Mouse (Mus musculus) hindlimb bud, embryonic 11.5 days (tissue): ENCODE results near the gene Calcrl.

ENCODE experiments used
- DNase-seq: peaks from one replicate; pipeline ENCODE4 v3.0.0-alpha.2; 2012; ENCODE audit warnings: low read depth, low spot score; ENCODE audit errors: extremely low spot score

Calcrl gene

DNA sequence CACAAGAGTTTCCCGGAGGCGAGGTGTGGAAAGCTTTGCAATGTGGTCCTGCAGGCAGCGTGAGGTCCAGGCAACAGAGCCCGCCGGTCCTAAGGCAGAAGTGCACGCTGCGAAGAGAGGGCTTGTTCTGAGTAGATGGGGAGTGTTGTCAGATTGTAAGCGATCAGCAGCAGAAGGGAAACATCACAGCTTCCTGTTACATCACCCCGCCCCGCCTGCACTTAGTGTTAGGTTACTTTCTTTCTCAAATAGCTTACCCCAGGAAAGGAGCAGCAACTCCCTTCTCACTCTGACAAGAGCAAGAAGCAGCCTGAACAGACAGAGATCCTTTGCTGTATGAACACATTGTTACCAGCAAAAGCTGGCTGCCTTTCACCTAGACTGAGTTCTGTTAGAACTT lies at the start of gene Calcrl:
Gene Calcrl (minus strand): TSS at position 274 of the 400 bp plus-strand sequence.
- DNase-seq: peak; percentile 42

GRCm38 (mm10) chr2:84474651-84475050 lies 49.4 kb upstream of the Calcrl start:
- DNase-seq: no peak

DNA sequence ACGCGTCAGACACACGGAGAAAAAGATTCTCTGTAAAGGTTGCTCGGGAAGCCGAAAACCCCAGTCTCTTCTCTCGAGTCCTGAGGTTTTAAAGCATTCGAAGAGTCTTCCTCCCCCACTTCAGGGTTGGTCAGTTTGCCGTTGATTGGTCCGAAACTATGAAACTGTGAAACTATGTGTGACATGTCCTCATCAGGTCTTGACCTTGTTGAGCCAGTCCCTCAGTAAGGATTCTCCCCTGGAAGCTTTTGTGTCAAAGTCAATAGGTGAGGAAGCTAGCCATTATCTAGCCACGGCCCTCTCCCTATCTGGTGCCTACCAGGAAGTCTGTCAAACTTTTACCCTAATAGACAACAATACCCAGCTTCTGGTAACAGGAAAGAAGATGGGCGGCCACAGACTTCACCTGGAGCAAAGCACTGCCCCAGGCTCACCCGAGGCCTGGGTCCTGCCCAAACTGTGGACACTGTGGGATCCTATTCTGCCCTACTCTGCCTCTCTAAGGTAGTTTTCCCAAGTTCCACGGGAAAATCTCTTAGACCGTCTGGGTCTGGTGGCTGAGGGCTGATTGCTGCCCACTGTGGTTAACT lies 48.8 kb upstream of the Calcrl start:
- no peak for DNase-seq

DNA sequence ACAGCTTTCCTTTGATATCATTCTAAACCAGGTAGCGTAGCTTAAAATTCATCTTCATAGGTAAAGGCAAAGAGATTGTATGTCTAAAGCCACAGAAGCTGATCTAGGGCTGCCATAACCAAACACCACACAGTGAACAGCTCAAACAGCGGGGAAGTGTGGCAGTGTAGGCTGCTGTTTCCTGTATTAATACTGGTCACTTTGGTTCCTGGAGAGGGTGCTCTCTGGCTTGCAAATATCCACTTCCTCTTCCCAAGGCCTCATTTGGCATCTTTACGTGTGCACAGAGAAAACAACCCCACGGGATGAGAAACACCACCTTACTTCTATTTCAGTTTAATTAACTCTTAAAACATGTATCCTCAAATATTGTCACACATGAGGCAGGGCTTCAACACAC lies 42.2 kb upstream of the Calcrl start:
- DNase-seq: no peak

- DNase-seq: no peak
Measured at GRCm38 (mm10) chr2:84464956-84465355, 39.7 kb upstream of the Calcrl start.

DNA sequence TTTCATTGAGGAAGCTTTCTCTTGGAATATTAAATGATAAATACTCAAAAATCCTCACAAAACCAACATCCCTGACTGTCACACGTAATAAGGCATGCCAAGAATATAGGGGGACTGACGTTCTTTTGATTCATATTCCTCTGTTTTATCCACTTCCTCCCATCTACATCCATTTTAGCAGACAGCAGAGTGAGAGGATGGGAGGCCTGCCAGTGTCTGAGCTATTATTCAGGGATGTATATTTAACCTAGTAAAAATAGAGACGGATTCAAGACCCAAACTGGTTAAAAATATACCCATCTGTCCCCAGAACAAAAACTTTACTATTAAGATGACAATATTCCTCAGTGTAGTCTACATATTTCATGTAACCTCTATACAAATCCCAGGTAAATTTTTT lies 37.2 kb upstream of the Calcrl start:
- no peak for DNase-seq

GRCm38 (mm10) chr2:84459651-84460177 lies 34.5 kb upstream of the Calcrl start:
- no peak for DNase-seq

DNA sequence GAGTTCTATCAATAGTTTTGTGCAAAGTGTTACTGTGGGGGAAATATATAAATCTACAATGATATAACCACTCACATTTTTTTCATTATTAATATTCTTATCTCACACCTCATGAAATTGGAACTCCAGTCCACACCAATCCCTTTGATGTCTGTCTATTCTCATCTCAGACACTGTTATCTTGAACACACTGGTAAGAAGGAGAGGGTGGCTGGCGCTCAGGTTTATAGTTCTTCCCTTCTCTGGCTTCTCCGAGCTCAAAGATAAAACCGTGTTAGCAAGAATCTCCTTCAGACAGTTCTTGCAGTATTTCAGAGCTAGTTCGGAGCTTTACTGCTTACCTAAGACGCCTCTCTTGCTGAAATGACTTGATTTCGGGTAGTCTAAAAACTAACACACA lies 32.0 kb upstream of the Calcrl start:
- no peak for DNase-seq

DNA sequence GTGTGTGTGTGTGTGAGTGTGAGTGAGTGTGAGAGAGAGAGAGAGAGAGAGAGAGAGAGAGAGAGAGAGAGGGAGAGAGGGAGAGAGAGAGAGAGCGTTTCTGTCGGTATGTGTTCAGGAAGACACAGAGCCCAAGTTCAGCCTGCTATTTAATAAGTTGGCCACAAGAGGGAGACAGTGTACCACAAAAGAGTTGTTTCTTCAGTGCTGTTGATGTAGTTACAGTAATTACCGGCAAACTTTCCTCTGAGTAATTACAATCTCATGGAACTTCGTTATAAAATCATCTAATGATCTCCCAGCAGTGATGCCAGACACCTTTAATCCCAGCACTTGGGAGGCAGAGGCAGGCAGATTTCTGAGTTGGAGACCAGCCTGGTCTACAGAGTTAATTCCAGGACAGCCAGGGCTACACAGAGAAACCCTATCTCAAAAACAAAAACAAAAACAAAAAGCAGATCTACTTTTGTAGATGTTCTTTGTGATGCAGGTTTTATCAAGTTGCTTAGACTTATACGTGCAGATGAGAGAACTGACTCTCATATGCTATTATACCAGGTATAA lies 30.1 kb upstream of the Calcrl start:
- peak; percentile 87 for DNase-seq

- no peak for DNase-seq
Measured at GRCm38 (mm10) chr2:84454551-84455235, 29.5 kb upstream of the Calcrl start.

GRCm38 (mm10) chr2:84454051-84454450 lies 28.8 kb upstream of the Calcrl start:
- peak; percentile 56 for DNase-seq

GRCm38 (mm10) chr2:84445499-84445898 lies 20.3 kb upstream of the Calcrl start:
- no peak for DNase-seq

DNA sequence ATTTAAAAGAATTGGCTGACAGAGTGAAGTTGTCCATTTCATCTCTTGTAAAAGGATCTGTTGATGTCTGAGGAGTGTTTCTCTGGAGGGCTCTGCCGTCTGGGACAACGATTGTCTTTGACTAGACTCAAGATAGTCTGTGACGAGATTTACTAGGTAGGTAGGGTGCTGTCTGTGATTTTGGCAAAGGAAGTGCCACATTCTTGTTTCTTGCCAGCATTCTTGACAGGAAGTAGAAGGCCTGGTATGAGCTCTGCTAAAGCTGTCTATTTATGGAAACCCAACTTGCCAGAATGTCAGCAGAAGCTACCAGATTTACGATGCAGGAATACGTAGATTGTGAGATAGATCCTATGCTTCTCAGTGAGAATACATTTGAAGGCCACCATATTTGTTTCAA lies 16.7 kb upstream of the Calcrl start:
- no peak for DNase-seq

DNA sequence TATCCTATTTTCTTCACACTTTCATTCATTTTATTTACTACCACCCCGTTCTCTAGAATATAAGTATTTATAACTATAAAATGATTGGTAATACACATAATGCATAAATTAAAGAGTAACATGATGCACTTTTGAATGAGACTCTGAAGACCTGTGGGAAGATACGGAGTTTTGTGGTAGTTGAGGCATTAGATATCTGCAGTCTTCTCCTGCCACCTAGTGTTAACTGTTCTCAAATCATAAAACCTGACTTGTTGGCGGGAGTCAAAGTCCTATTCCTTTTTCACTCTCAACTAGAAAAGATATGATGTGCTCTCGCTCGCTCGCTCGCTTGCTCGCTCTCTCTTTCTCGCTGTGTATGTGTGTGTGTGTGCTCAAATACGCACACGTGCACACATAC lies 4.5 kb upstream of the Calcrl start:
- DNase-seq: no peak

DNA sequence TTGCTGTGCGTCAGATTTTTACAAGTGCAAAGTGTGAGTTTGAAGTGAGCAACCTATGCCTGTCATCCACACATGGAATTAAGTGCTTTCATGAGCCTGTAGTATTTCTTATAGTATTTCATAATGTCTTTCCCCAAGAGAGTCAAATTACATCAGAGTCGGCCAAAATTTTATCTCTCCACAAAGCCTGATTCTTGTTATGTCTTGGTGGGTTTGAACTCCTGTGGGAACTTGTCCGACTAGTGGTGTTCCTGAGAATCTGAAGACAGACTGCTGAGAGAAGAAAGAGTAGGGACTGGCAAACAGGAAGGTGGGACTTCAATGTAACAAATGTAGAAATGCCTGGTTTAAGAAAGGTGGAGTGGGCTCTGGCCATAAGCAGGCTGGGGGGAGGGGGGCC lies 3.6 kb upstream of the Calcrl start:
- no peak for DNase-seq

DNA sequence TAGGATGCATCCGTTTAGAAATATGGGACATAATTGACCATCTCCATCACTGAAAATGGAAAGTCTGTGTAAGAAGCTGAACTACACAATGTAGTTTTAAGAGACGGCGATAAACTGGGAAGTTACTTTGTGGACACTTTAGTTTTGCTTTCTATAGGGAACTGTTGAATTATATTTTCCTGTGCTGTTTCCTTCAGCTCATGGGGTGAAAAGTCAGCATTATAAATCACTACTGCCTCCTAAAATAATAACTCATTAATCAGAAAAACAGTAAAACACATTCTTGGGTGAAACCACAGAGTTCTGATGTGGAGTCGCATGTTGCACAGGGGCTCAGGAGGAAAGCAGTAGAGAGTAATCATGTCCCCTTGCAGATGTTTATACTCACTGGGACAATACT lies 1.3 kb upstream of the Calcrl start:
- DNase-seq: no peak

DNA sequence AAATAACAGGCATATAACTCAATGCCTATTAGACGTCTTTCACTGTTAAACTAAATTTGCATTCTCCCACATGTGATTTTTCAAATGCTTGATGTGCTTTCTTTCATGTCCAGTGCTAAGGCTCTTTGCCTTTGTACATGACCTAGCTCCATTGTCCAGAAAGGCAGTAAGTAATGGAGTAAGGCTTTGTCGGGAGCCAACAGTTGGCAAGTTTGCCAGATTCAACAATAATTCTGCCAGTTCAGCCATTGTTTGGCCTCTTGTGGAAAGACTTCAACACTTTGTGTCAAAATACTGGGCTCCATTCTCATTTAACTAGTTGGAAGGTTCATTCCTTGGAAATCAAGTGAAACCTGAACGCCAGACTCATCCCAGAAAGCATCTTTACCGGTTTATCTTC lies 8.7 kb downstream of the Calcrl start:
- no peak for DNase-seq

- no peak for DNase-seq
Measured at GRCm38 (mm10) chr2:84409796-84410592, 15.2 kb downstream of the Calcrl start.

- no peak for DNase-seq
Measured at GRCm38 (mm10) chr2:84404834-84405233, 20.4 kb downstream of the Calcrl start.

DNA sequence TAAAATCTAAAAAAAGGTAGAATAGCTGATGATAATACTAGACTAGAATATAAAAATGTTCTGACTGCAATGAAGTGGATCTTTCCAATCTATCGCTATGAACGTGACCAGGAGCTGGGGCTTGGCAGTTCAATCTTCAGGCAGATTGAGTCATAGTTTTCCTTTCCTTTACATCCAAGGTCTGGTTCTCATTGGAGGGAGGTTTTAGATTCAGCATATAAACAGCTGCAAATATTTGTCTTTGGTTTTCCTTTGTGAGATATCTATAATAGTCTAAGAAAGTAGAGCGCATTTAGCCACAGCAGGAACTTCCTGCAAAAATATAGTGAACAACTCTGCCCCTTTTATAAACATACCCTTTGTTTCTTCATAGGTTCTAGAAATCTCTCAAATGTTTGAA lies 22.5 kb downstream of the Calcrl start:
- no peak for DNase-seq

DNA sequence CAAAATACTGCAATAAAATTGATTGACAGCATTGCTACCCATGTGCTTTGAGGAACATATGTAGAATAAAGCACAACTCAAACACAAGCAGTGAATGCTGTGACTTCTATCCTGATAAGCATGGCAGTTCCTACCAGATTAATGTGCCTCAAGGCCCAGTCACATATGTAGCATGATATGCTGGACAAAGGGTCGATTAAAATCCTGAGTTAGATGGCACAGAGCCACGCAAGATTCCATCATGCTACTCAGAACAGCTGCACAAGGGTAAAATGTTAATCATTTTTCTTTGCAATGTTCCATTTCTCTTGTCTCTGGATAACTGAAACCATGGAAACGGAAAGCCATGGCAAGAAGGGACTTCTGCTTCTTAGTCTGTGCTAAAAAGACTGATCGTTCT lies 28.7 kb downstream of the Calcrl start:
- no peak for DNase-seq

- DNase-seq: no peak
Measured at GRCm38 (mm10) chr2:84393236-84393635, 32.0 kb downstream of the Calcrl start.
